Mouse (Mus musculus) heart, embryonic 14.5 days (tissue): ENCODE measurements at regions not wholly inside any gene's neighbourhood (a gene's known extent, or its start where the extent isn't known, plus 50 kb on each side); places are given as distances from the start of the nearest gene placed in this dataset.
A peak's percentile ranks its signal among the peaks of the same experiment; 100 is the strongest.

Source experiments
- ATAC-seq: fragments of 200-750 bp; cut with Nextera tagmentation; 2 replicates; pipeline ENCODE4 v1.8.0; 2017; ENCODE audit warnings: low read depth, moderate TSS enrichment; ENCODE audit not compliant: insufficient number of reproducible peaks, insufficient read depth, low FRiP score
- H3K27ac ChIP-seq, 2 experiments: fragments of 200-500 bp in 1 of 2; fragments of 300-500 bp in 1 of 2; sonication (generic) in 1 of 2; replicated peaks in 1 of 2; 2 replicates each; pipeline ENCODE4 v1.5.1; 2012 to 2014; ENCODE audit warnings: low read depth in 2 of 2, low read length in 2 of 2, control low read depth in 1 of 2, mild to moderate bottlenecking in 1 of 2, mixed read lengths in 1 of 2; ENCODE audit not compliant: control insufficient read depth in 1 of 2, insufficient read depth in 1 of 2
- H3K27me3 ChIP-seq: fragments of 300-500 bp; sonication (generic); 2 replicates; pipeline ENCODE4 v1.6.1; 2014; ENCODE audit warnings: mild to moderate bottlenecking, low read length, control low read depth; ENCODE audit not compliant: control insufficient read depth, insufficient read depth
- H3K36me3 ChIP-seq: fragments of 300-500 bp; sonication (generic); 2 replicates; pipeline ENCODE4 v1.6.1; 2014; ENCODE audit warnings: mild to moderate bottlenecking, control low read depth, low read length, mixed read lengths; ENCODE audit not compliant: control insufficient read depth, insufficient read depth
- H3K4me1 ChIP-seq, 2 experiments: fragments of 200-500 bp in 1 of 2; fragments of 300-500 bp in 1 of 2; sonication (generic) in 1 of 2; 2 replicates each; pipeline ENCODE4 v1.6.1; 2012 to 2014; ENCODE audit warnings: low read length in 2 of 2, control low read depth in 1 of 2, mixed read lengths in 1 of 2; ENCODE audit not compliant: control insufficient read depth in 2 of 2, insufficient read depth in 2 of 2
- H3K4me2 ChIP-seq: fragments of 300-500 bp; sonication (generic); 2 replicates; pipeline ENCODE4 v1.6.1; 2014; ENCODE audit warnings: mild to moderate bottlenecking, low read length
- H3K4me3 ChIP-seq, 2 experiments: fragments of 200-500 bp in 1 of 2; fragments of 300-500 bp in 1 of 2; sonication (generic) in 1 of 2; 2 replicates each; pipeline ENCODE4 v1.5.1; 2012 to 2014; ENCODE audit warnings: low read length in 2 of 2, mild to moderate bottlenecking in 2 of 2, control low read depth in 1 of 2, low read depth in 1 of 2, moderate library complexity in 1 of 2; ENCODE audit not compliant: control insufficient read depth in 1 of 2, insufficient read depth in 1 of 2
- H3K9ac ChIP-seq: fragments of 300-500 bp; sonication (generic); 2 replicates; pipeline ENCODE4 v1.6.1; 2014; ENCODE audit warnings: mild to moderate bottlenecking, low read length
- H3K9me3 ChIP-seq: fragments of 300-500 bp; sonication (generic); 2 replicates; pipeline ENCODE4 v1.6.1; 2016; ENCODE audit warnings: low read length, control low read depth; ENCODE audit not compliant: control insufficient read depth
- WGBS: fragments of 180-500 bp; shearing (Covaris S2); extraction: QIAGEN DNeasy Blood & Tissue Kit; methylation state at CpG from one replicate; pipeline ENCODE4 v1.1.7; 2014; 5-methylcytosine and 5-hydroxymethylcytosine counted together

DNA sequence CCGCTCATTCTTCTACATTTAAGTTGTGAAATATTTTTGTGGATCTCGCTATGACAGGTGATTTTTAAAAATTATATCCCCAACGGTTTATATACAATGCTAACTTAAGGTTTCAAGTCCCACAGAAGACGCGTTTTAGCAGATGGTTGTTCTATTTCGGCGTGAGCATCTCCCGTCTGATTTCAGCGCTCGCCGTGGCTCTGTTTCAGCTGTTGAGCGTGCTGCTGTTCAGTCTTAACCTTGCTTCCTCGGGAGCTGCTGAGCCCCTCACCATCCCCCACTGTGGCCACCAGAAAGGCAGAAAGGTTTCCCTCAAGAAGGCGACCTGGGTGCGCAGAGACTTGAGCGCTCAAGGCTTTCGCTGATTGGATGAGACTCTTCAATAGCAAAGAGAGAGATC is 234.7 kb upstream of the Msx2 start:
- WGBS: 80% methylated on average over 17 of the region's 17 CpGs
- no peak overlapping the region for H3K4me3 ChIP-seq
- H3K9ac ChIP-seq: no peak overlapping the region
- no peaks in the 10 kb centered on the region for H3K36me3 ChIP-seq
- H3K4me1 ChIP-seq: no peaks in the 10 kb centered on the region
- no peaks in the 10 kb centered on the region for H3K9me3 ChIP-seq
- ATAC-seq: no peak
- no peak overlapping the region for H3K27ac ChIP-seq
- no peak overlapping the region for H3K4me2 ChIP-seq
- no peaks in the 10 kb centered on the region for H3K27me3 ChIP-seq

DNA sequence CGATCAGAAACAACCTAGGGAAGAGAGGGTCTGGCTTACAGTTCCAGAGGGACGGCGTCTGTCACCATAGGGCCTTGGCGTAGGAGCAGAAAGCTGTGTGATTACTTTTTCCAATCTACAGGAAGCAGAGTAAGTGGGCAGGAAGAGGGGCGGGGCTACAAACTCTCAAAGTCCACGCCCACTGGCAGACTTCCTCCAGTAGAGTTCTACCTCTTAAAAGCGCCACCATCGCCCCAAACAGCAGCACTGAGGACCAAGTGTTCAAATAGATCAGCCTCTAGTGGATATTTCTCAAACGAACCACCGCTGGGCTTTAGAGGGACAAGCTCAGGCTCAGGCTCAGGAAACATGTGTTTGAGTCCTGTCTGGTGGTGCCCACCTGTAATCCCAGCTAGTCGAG is 231.2 kb upstream of the Msx2 start:
- H3K9ac ChIP-seq: no peak overlapping the region
- H3K36me3 ChIP-seq: no peaks in the 10 kb centered on the region
- H3K4me1 ChIP-seq: no peaks in the 10 kb centered on the region
- H3K27me3 ChIP-seq: no peaks in the 10 kb centered on the region
- H3K27ac ChIP-seq: no peak overlapping the region
- no peaks in the 10 kb centered on the region for H3K9me3 ChIP-seq
- no peak overlapping the region for H3K4me3 ChIP-seq
- WGBS: 76% methylated on average over 11 of the region's 11 CpGs
- ATAC-seq: no peak
- no peak overlapping the region for H3K4me2 ChIP-seq

- H3K4me1 ChIP-seq: peaks cover 2 to 18% of the 10 kb centered on the region in 2 experiments
- 72% methylated on average over 3 of the region's 3 CpGs for WGBS
- no peak overlapping the region for H3K4me2 ChIP-seq
- H3K9me3 ChIP-seq: no peaks in the 10 kb centered on the region
- no peaks in the 10 kb centered on the region for H3K27me3 ChIP-seq
- H3K9ac ChIP-seq: no peak overlapping the region
- H3K27ac ChIP-seq: no peak overlapping the region
- no peaks in the 10 kb centered on the region for H3K36me3 ChIP-seq
- H3K4me3 ChIP-seq: no peak overlapping the region
- ATAC-seq: no peak
These were observed 227.4 kb upstream of the Msx2 start for GRCm38 (mm10) chr13:53700236-53700635.

GRCm38 (mm10) chr13:53697954-53698353 is 225.1 kb upstream of the Msx2 start:
- H3K27me3 ChIP-seq: no peaks in the 10 kb centered on the region
- no peak overlapping the region for H3K27ac ChIP-seq
- WGBS: 51% methylated on average over 6 of the region's 6 CpGs
- peaks cover 2 to 20% of the 10 kb centered on the region in 2 experiments for H3K4me1 ChIP-seq
- no peak for ATAC-seq
- no peak overlapping the region for H3K4me3 ChIP-seq
- H3K4me2 ChIP-seq: no peak overlapping the region
- no peaks in the 10 kb centered on the region for H3K9me3 ChIP-seq
- H3K36me3 ChIP-seq: no peaks in the 10 kb centered on the region
- no peak overlapping the region; the same call in 1 of the 2 replicates for H3K9ac ChIP-seq

- H3K4me1 ChIP-seq: peaks cover 2 to 20% of the 10 kb centered on the region in 2 experiments
- no peak overlapping the region for H3K9ac ChIP-seq
- peak overlapping the region; percentile 18 to 48; a peak in 2 of 4 replicates for H3K27ac ChIP-seq
- no peaks in the 10 kb centered on the region for H3K27me3 ChIP-seq
- ATAC-seq: 0 out of 2 replicates have a peak, but pooled peaks have one; percentile 48
- no peaks in the 10 kb centered on the region for H3K36me3 ChIP-seq
- no peaks in the 10 kb centered on the region for H3K9me3 ChIP-seq
- no peak overlapping the region for H3K4me3 ChIP-seq
- H3K4me2 ChIP-seq: no peak overlapping the region
- 17% methylated on average over 3 of the region's 3 CpGs for WGBS
These were observed 222.5 kb upstream of the Msx2 start for GRCm38 (mm10) chr13:53695385-53695784.

DNA sequence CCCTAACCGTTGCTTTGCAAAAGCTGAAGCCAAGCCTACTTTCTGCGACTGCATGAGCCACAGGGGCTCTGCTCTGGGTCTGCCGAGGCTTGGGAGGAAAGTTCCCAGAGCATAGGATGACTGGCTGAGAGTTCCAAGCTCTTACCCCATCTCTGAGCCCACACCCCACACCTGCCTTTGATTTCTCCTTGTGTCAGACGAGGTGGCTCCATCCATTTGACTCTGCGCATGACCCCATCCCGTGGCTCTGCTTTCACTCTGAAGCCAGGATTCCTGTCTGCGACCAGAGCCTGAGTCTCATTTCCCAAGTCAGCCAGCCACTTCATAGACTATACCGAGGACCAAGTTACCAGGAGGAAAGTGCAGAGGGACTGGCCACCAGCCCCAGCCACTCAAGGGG is 216.1 kb upstream of the Msx2 start:
- 16% methylated on average over 8 of the region's 8 CpGs for WGBS
- Histone ChIP-seq H3K27me3 (no peaks in the 10 kb centered on the region), H3K4me1 (peaks cover 4 to 5% of the 10 kb centered on the region in 2 experiments; a peak in 2 of 4 replicates), H3K36me3 (no peaks in the 10 kb centered on the region), H3K9me3 (no peaks in the 10 kb centered on the region), H3K27ac (no peak overlapping the region), H3K9ac (peak overlapping the region; percentile 27; the same call in 1 of the 2 replicates), H3K4me2 (peak overlapping the region; percentile 59), H3K4me3 (peak overlapping the region; percentile 24 to 34)
- ATAC-seq: no peak

DNA sequence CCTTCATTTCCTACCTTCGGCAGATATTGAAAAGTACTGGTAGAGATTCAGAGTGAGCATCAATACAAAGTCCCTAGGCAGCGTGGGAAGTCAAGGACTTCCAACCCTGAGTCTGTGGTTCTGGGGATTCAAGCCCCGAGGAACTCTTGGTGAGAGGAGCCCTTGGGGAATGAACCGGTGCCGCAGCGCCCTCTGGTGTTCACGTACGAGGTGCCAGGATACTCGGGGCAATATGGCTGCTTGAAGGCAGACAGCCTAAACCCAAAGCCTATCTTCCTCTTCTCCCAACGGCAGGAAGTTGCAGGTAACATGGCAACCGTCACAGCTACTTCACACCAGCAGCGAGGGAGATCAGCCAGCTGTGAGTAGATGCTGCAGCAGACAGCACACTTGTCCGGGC is 215.6 kb upstream of the Msx2 start:
- WGBS: 6% methylated on average over 13 of the region's 13 CpGs
- Histone ChIP-seq H3K4me2 (peak overlapping the region; percentile 59), H3K27ac (no peak overlapping the region), H3K9me3 (no peaks in the 10 kb centered on the region), H3K27me3 (no peaks in the 10 kb centered on the region), H3K36me3 (no peaks in the 10 kb centered on the region), H3K9ac (peak overlapping the region; percentile 27; the same call in 1 of the 2 replicates), H3K4me3 (peak overlapping the region; percentile 24 to 34), H3K4me1 (peaks cover 4 to 5% of the 10 kb centered on the region in 2 experiments; a peak in 2 of 4 replicates)
- ATAC-seq: peak; percentile 31; the same call in 1 of the 2 replicates

- Histone ChIP-seq H3K27ac (no peak overlapping the region), H3K27me3 (no peaks in the 10 kb centered on the region), H3K9me3 (no peaks in the 10 kb centered on the region), H3K9ac (no peak overlapping the region), H3K4me1 (peaks cover 7 to 12% of the 10 kb centered on the region in 2 experiments; a peak in 2 of 4 replicates), H3K4me2 (no peak overlapping the region), H3K4me3 (no peak overlapping the region), H3K36me3 (no peaks in the 10 kb centered on the region)
- no peak for ATAC-seq
- WGBS: 68% methylated on average over 5 of the region's 5 CpGs
These were observed 211.6 kb upstream of the Msx2 start for GRCm38 (mm10) chr13:53684498-53684897.
